Mouse (Mus musculus) kidney, postnatal 14 days (tissue): Measurements from ENCODE around the gene Crygb.
"Not testable (repeated sequence)": the region's sequence is repeated elsewhere in the genome, so short reads cannot be mapped to it uniquely, and the experiment has no call there.

ENCODE experiments used
- DNase-seq: peaks from one replicate; pipeline ENCODE4 v3.0.0; 2022; ENCODE audit warnings: mixed read lengths

Gene Crygb

DNA sequence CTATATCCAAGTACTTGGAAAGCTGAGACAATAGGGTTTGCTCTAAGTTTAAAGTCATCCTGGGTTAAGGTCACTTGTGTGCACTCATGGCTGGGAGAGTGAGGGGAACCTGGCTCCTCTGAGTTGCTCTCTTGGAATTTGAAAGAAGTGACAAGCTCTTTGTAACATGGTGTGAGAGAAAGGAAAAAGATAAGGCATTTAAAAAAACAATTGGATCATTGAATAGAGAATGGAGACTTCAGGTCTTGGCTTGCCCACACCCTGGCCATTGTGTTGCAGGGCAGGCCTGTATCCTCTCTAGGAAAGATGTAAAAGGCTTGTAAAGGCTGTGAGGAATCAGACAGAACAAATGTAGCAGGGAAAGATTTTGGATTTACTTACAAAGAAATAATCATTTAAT is 14.2 kb downstream of the Crygb start:
- no peak for DNase-seq

DNA sequence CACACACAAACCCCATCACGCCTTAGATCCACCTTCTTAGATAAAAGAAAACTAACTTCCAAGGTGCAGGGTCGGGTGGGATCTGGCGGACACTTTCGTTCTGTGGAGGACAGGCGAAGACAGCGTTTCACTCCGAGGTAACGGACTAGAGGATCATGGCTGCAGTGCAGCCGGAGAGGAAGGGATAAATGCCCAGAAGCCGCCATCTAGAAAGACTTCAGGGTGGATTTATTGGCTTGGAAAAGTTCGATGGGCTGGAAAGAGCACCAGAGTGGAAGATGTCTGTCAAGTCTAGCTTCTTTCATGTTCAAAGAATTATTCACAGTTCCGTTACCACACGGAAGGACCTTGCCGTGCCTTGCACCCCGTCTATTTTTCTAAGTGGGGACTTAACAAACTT is 17.9 kb downstream of the Crygb start:
- no peak for DNase-seq

DNA sequence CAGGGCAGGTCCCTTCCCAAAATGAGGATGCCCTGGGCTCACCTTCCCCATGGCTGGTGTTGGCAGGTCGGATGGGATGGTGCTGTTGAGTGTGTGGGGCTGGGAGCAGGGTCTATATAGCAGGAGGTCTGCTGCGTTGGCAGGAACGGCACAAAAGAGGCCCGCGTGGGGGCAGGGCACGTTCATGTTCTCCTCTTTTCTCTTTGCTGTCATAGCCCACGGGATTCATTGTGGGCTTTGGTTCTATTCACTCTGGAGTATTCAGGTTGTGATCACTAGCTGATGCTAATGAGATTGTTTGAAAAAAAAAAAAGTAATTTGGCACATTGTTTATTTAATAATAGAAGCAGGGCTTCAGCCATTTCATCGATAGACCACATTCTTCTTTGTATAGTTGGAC is 18.7 kb downstream of the Crygb start, which contains the start of gene Crygd:
Gene Crygd (minus strand): TSS at position 101 of the 400 bp plus-strand sequence.
- no peak for DNase-seq

DNA sequence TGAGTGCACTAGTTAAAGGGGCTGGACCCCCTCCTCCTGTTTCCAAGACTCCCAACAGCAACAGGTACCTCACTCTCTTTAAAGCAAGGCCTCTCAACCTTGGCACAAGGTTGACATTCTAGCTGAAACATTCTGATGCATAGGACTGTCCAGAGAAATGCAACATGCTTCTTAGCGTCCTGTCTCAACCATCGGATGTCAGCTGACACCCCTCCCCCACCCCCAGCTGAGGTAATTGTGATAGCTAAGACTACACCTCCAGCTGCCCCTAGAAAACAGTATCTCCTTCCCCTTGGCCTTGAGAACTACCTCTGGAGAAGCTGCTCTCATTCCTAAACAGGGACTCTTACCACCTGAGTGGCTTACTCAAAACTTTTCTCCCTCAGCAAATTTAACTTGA is 29.9 kb downstream of the Crygb start:
- DNase-seq = no peak

GRCm38 (mm10) chr1:65051696-65052095 is 30.4 kb downstream of the Crygb start:
- DNase-seq = no peak

GRCm38 (mm10) chr1:65050952-65051351 is 31.1 kb downstream of the Crygb start, which contains the start of gene Cryge:
Gene Cryge, minus strand, starts transcription at chr1:65051149.
- DNase-seq = not testable (repeated sequence)

DNA sequence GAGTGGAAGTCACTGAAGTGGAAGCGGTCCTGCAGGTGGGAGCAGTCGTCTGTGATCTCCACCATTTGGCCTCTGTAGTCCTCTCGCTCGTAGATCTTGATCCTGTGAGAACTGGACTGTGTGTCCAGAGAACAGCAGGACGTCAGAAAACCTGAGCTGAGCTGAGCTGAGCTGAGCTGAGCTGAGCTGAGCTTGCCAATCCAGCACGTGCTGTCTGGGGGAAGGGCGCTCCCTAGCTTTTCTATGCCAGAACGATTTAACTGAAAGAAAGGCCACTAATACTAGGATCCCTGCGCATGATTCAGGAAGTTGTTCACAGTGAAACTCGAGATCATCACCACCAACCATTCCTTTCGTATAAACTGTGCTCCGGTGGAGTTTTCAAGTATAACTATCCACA is 33.3 kb downstream of the Crygb start:
- peak; percentile 46 for DNase-seq

DNA sequence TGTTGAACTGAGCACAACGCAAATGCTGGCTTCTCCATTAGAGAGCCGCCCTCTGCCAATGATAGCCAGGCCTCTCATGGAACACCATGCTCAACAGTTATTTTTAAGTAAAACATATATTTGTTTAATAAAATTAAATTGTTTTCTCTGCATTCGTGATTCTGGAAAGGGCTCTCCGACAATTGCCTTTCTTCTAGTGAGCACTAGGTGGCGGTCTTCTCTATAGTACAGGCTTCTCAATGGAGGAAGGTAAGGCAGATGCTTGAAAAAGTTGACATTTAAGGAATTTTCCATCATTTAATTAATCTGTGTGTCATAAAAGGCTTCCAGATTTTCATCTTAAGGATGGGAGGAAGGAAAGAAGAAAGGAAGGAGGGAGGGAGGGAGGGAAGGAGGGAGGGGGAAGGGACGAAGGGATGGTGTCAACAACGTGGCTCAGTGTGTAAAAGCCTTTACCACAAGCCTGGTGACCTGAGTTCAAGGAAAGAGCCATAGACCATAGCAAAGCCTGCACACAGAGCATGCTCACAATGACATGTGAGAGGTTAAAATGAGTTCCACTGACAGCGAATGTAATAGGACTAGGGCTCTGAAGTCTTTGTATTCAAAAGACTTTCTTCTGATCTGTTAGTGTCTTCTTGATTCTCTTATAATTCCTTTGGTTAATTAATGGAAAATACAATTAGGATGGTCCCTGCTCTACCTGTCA is 35.5 kb downstream of the Crygb start:
- DNase-seq = peak; percentile 14

GRCm38 (mm10) chr1:65043433-65043832 is 38.7 kb downstream of the Crygb start:
- no peak for DNase-seq

GRCm38 (mm10) chr1:65041837-65042236 is 40.3 kb downstream of the Crygb start:
- DNase-seq = no peak

DNA sequence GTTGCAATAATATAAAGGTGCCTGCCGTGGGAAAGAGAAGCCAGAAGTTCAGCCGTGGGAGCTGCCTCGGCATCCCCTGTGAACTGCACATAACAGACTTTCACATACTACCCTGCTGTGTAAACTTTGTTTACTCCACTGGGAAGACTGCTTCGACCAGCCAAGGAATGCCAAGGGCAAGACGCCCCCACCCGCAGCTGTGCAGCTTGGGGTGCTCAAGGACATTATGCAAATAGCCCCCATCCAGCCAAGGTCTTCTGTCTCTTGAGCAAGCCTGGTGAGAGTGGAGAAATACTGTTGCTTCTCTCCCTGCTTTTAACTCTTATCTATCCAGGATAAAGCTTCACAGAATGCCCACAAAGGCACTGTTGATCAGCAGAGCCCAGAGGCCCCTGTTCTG is 41.3 kb downstream of the Crygb start:
- no peak for DNase-seq

- DNase-seq = no peak
These were observed 42.4 kb downstream of the Crygb start for GRCm38 (mm10) chr1:65039679-65040078.

GRCm38 (mm10) chr1:65037542-65037941 is 44.5 kb downstream of the Crygb start:
- DNase-seq = no peak

DNA sequence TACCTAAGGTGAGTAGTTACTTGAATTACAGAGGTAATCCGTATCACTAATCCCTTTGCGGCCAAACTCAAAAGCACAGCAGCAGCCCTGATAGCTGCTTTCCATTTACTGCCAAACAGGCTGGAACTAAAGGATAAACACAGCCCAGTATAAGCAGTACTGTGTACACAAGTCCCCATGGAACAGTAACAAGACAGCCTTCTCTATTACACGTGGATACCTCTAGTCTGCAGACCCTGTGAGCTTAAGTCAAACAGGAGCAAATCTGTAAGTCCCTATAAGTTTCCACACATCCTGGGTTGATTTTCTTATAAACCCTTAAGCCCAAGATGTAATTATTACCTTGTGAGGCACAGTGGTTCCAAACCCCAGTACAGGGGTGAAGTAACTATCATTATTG is 46.6 kb downstream of the Crygb start:
- DNase-seq = no peak

- no peak for DNase-seq
These were observed 49.4 kb downstream of the Crygb start, which contains the start of gene Akr1cl for GRCm38 (mm10) chr1:65032641-65033040. Gene Akr1cl, minus strand, starts transcription at chr1:65032759.
